Mouse (Mus musculus): ENCODE results near the gene Emp1.

The Emp1 gene

GRCm38 (mm10) chr6:135363344-135364040 lies 1.1 kb downstream of the Emp1 start:
- no peak for DNase-seq (ENCODE audit: low read depth, low spot score)

- peak; percentile 43 for DNase-seq (ENCODE audit: low read depth, low spot score)
Observed at GRCm38 (mm10) chr6:135364041-135364745, 1.8 kb downstream of the Emp1 start.

DNA sequence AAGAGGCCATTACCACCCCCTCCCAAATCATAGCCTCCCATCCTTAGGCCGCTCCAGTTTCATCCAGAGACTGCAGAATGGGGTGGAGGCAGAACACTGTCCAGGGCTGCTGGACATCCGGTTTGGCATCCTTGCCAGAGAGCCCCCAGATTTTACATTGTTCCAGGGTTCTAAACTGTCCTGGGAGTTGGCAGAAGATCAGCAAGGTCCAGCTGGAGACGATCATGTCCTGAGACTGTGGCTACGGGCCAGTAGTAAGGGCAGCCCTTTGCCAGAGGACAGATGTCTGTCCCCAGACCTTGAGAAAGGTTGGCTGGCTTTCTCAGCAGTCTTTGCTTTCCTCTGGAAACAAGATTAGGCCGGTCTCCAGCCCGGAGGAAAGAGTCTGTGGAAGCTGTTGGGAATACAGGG lies 2.6 kb downstream of the Emp1 start:
- DNase-seq (ENCODE audit: low read depth, low spot score) = no peak

DNA sequence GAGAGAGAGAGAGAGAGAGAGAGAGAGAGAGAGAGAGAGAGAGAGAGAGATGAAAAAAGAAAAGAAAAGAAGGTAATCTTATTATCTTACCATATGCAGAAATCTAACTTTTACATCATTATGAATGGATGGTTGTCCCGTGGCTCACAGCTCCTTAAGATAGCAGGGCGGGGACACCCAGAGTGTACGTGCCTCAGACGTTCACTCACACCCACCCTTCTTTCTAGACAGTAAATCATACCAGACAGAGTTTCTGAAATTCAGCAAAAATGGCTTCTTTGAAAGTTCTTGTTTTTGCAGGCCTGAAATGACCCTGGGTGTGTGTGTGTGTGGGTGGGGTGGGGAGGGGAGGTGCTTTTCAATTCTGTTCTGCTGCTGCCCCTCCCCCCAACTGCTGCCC lies 3.3 kb downstream of the Emp1 start:
- DNase-seq (ENCODE audit: low read depth, low spot score) = no peak

GRCm38 (mm10) chr6:135368230-135368629 lies 5.9 kb downstream of the Emp1 start:
- no peak for DNase-seq (ENCODE audit: low read depth, low spot score)

- DNase-seq (ENCODE audit: low read depth, low spot score) = no peak
Observed at GRCm38 (mm10) chr6:135369551-135369968, 7.2 kb downstream of the Emp1 start.

GRCm38 (mm10) chr6:135370954-135371353 lies 8.6 kb downstream of the Emp1 start:
- no peak for DNase-seq (ENCODE audit: low read depth, low spot score)

DNA sequence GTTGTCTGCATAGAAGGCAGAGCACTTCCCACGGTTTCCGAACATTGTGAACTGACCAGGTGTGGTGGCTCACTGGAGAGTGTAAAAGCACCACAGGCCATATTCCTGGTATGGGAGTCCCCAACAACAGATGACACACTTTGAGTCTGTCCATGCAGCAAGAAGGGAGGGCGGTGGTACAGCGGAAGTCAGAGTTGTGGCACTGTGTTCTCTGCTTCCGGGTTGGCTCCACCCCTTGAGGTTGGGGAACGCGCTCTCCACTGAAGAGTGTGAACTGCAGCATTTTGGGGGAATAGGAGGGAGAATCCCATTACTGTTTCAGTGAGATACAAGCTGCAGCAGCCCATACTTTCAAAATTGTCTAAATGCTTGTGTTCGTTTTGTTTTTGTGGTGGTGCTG lies 11.0 kb downstream of the Emp1 start:
- no peak for DNase-seq (ENCODE audit: low read depth, low spot score)

DNA sequence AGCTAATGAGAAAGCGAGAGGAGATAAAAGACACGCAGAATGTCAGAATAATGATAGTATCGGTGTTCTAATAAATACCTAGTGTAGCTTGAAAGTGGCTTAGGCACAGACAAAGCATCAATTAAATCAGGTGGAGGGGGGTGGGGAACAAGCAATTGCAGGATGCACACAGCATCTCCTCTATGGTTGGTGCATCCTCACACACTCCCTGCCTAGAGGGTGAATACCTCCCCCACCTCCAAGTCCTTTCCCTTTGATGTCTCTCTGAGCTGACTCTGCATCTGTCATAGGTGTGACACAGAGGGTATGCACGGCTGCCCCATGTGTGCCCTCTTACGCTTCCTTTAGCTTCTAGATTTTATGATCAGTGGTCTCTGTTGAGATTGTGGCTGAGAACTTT lies 13.5 kb downstream of the Emp1 start:
- DNase-seq (ENCODE audit: low read depth, low spot score) = no peak

DNA sequence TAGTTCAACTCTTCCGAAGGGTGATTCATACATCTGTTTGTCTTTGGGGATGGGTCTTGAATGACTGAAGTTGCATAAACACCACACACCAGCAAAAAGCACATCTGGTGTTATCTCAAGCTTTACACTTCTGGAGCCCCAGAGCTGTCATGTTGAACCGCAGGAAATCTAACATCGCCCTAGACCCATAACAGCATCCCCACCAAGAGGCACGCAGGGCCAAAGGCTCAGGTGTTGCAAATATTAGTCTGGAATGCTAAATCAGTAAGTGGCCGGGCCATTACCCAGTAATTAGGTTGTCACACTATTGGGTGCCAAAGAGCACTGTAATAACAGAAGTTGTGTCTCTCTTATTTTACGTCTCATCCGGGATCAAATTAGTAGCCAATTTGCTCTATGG lies 13.9 kb downstream of the Emp1 start:
- DNase-seq (ENCODE audit: low read depth, low spot score) = no peak

DNA sequence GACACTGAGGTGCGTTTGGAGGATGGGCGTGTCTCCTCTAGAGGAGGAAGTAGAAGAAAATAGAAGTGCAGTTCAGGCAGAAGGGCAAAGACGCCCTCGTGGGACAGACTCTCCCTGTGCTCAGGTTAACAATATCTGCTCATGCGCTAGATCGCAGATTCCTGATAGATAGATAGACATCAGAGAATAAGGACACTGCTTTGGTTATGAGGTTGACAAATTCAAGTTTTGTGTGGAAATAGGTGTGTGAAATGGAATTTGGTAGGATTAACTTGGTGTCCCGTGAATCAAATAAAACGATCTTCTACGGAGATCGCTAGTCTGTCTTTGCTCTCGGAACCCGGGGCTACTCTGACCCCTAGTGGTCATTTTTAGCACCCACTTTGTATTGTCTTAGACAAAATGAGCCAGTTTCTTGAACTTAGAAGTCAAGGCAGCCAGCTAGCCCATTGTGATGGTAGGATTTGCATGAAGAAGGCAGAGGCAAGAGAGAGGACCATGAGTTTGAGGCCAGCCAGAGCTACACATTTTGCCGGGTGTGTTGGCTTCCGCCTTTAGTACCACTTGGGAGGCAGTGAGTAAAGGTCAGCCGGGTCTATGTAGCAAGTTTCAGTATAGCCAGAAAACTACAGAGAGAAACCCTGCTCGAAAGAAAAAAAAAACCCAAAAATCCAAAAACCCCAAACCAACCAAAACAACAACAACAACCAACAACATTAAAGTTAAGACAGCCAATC lies 15.4 kb downstream of the Emp1 start:
- peak; percentile 78 for DNase-seq (ENCODE audit: low read depth, low spot score)

DNA sequence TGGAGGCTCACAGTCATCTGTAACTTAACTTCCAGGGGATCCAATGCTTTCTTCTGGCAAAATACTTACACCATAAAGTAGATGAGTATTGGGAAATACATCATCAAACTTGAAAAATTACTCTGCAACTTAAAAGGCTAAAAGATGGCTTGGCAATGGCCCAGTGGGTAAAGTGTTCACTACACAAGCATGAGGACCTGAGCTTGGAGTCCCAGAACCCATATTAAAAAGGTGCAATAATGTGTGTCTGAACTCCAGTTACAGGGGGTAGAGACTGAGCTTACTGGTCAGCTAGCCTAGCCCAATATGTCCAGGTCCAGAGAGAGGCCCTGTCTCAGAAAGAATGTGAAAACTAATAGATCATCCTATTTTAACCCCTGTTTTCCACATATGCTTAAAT lies 21.6 kb downstream of the Emp1 start:
- no peak for DNase-seq (ENCODE audit: low read depth, low spot score)

DNA sequence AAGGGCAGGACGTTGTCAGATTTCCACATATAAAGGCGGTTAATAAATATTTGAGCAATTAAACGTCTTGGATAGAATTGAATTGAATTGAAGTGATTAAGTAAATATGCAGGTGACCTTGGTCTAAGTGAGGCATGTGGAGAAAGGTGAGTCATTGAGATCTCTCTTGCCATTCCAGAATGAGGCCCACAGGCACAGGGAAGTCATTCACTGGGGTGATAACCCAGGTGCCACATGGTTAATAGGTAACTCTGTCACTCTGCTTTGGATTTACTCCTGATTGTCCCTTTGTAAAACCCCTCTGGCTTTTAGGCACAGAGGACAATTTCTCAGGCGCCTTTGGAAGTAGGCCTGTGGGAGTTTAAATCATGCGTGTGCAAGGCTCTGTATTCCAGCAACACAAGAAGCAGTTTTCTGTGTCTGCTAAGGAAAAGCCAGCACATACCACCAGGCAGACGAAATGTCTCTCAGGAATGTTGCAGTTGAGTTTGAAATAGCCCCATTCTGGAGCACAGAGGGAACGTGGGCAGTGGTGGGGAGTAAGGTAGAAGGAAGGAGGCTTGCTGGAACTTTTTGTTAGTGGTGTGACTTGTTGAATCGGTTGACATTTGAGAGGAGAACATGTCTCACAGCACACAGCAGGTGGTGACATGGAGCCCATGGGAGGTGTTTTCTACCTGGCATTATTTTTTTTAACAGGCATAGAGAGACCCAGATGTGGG lies 23.6 kb downstream of the Emp1 start:
- DNase-seq (ENCODE audit: low read depth, low spot score) = no peak

DNA sequence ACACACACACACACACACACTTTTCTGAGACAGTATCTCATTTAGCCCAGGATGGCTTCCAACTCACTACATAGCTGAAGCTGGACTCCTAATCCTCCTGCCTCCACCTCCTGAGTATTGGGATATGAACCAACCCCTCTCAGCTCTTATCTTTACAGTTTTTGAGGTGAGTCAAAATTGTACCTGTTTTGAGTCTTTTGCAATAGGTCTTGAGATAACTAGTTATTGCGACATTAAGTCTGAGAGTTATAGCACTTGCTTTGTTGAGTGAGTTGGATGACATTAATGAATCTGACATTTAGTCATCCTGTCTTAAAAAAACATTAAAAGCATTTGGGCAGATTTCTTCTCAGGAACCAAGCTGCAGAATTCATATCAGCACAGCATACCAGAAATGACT lies 25.3 kb downstream of the Emp1 start:
- no peak for DNase-seq (ENCODE audit: low read depth, low spot score)

DNA sequence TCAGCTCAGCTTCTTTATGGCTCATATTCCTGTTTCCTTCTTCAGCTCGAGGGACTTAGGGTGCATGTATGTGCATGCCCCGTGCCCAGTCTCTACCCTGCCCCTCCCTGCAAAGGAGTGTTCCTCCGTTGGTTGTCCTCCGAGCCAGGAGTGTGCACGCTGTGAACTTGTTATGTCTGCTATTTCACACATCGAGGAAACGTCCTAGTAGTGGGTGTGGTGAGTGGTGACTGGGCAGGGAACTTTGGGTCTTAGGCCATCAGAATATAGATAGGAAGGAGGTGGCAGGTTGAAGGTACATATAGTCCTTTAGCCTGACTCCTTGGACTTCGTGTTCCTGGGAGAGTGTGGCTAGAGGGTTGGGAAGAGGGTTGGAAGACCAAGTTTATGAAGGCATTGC lies 26.4 kb downstream of the Emp1 start:
- no peak for DNase-seq (ENCODE audit: low read depth, low spot score)

DNA sequence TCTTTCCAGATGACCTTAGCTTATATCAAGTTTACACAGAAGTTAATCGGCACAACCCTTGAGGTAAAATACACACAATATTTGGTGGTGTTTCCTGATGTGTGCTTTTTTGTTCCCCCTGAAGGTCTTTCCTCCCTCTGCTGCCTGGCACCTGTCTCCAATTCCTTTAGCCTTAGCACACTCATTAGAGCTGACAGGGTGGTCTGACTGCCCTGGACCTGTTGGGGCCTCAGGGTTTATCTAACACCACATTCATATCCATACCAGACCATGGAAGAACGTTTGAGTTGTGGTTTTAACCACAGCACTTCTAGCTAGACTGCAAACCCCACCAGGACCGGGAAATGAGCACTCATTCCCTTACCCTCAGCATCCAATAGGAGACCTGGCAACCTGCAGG lies 28.1 kb downstream of the Emp1 start:
- no peak for DNase-seq (ENCODE audit: low read depth, low spot score)

DNA sequence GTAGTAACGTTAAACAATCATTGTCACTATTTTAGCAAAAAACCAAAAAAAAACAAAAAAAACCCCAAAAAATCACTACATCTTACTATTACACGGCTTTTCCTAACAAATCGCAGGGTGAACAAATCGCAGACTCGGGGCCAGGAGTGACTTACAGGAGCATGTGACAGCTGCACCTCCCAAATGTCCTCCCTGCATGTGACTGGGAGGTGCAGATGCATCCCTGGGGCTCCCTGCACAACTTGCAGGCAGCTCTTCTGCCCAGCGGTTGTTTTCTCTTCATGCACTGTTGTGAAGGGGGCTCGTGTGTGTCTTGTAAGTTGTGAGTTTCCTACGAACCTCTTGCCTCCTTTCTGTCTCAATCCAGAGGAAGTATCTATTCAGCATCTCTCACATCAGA lies 33.0 kb downstream of the Emp1 start:
- DNase-seq (ENCODE audit: low read depth, low spot score) = no peak

DNA sequence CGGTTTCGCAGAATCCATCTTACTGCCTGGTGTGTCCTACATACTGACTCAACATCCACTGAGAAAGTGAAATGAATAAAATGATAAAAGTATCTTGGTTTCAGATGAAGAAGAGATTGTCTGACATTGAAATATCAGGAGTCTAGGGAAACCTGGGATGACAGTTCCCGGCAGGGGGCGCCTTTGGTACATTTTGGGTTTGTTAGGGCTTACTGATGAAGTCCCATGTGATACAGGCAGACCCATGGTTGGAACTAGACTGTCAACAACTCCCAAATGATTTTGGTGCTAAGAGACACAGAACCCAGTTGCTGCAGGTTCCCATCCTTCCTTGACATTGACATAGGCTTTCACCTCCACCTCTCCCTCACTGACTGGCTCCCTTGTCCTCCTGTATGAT lies 34.7 kb downstream of the Emp1 start:
- DNase-seq (ENCODE audit: low read depth, low spot score) = no peak

GRCm38 (mm10) chr6:135397788-135398187 lies 35.4 kb downstream of the Emp1 start:
- DNase-seq (ENCODE audit: low read depth, low spot score) = no peak

- no peak for DNase-seq (ENCODE audit: low read depth, low spot score)
Observed at GRCm38 (mm10) chr6:135398801-135399200, 36.5 kb downstream of the Emp1 start.

DNA sequence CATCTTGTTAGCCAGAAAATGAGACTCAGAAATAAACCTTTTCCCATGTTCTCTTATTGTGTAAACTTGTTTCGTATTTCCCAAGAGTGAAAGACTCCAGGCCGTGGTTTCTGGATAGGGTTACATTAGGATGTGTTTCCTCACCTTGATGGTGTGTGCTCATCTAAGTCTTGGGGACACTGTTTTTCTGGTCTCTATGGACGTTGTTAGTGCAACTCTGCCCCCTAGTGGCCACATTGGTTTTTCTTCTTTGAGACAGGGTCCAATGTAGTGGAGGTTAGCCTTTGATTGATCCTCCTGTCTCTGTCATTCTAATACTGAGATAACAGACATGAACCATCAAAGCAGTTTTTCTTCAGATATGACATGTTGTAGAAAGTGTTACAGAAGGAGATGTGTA lies 38.0 kb downstream of the Emp1 start:
- DNase-seq (ENCODE audit: low read depth, low spot score) = peak; percentile 55

GRCm38 (mm10) chr6:135405093-135405492 lies 42.7 kb downstream of the Emp1 start:
- DNase-seq (ENCODE audit: low read depth, low spot score) = no peak

Measured in forelimb bud, embryonic 11.5 days (tissue).